Mouse (Mus musculus): ENCODE measurements around the gene Ptpn1.

Ptpn1 gene

GRCm38 (mm10) chr2:168009936-168010668, 78.2 kb downstream of the Ptpn1 start, which contains the start of gene Ripor3:
TSS of gene Ripor3 (minus strand) at chr2:168010618.
- DNase-seq (ENCODE audit: low spot score): peak; percentile 76

DNA sequence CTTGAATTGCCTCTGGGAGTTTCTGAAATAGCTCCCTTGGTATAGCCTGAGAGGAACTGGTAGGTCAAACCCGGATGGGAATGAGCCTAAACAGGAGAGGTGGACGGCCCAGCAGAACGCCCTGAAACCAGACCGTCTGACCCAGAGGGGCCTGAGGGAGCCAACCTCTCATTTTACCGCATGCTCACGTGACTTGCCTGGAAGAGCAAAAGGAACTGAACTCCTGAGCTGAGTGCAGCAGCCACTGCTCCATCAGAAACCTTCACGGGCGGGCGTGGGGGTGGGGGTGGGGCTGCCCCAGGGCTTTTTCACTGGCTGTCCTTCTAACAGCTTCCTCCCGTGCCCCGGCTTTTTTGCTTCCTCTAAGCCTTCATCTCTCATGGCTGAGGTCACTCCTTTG, 79.0 kb downstream of the Ptpn1 start:
- DNase-seq (ENCODE audit: low spot score): peak; percentile 30

DNA sequence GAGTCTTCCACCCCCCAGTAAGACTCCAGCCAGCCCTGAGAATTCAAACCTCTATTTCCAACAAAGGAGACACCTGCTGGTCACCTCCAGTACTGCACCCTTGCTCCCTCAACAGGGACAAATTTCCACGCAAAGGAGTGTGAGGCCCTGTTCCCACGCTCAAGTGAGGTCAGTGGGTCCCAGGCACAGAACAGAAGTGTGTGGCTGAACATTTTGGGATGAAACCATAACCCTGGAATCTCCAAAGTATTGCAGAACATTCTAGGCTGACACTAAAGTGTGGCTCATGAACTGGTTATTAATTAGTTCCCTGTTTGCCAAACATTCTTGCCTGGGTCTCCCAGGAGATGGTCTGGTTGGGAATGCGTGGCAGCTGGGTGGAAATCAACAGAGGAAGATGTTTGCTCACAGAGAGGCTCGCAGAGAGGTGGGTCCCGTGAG, 85.1 kb downstream of the Ptpn1 start:
- peak; percentile 77 for DNase-seq (ENCODE audit: low spot score)

GRCm38 (mm10) chr2:168019201-168019715, 87.4 kb downstream of the Ptpn1 start:
- no peak for DNase-seq (ENCODE audit: low spot score)

- DNase-seq (ENCODE audit: low spot score): no peak
These were observed 92.0 kb downstream of the Ptpn1 start for GRCm38 (mm10) chr2:168023763-168024402.

- DNase-seq (ENCODE audit: low spot score): no peak
These were observed 93.3 kb downstream of the Ptpn1 start for GRCm38 (mm10) chr2:168025174-168025573.

- DNase-seq (ENCODE audit: low spot score): peak; percentile 32
These were observed 94.0 kb downstream of the Ptpn1 start for GRCm38 (mm10) chr2:168025882-168026281.

DNA sequence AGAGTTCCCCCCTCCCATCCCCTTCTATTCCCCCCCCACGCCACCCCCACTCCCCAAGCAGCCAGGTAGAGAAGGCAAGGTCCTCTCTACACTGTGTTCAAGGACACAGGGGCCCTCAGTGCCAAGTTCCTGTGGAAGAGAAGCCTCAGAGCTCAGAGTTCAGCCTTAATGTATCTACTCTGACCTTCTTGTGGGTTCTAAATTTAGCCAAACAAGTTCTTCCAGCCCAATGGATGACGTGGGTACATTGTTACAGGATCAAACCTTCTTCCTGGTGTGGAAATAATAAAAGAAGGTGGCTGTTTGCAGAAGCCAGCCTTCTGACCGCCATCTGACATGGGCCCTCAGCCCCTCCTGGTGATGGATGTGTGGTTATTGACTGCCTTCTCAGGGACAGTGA, 94.6 kb downstream of the Ptpn1 start:
- no peak for DNase-seq (ENCODE audit: low spot score)

- no peak for DNase-seq (ENCODE audit: low spot score)
These were observed 96.5 kb downstream of the Ptpn1 start for GRCm38 (mm10) chr2:168028376-168028775.

Data from embryo, embryonic 10.5 days (tissue).